Mouse (Mus musculus): ENCODE data around the gene Chka. TPM values are rescaled to one million over a fixed set of nuclear protein-coding genes. Genes with fewer than 3 reads are reported as not detected.

Gene Chka
- 1 to 10 TPM; 1.6 to 4.9 (median 4.3) TPM for polyA plus RNA-seq (2017; shearing (Covaris generic))

GRCm38 (mm10) chr19:3851502-3851962 is at the start of gene Chka:
Gene Chka (plus strand): TSS chr19:3851773.
- peak; percentile 95 for ATAC-seq

GRCm38 (mm10) chr19:3805526-3805925 is 46.0 kb upstream of the Chka start:
- ATAC-seq = peak; percentile 75

GRCm38 (mm10) chr19:3810536-3811233 is 40.9 kb upstream of the Chka start:
- no peak for ATAC-seq

- ATAC-seq = no peak
Measured at GRCm38 (mm10) chr19:3814461-3814860, 37.1 kb upstream of the Chka start.

GRCm38 (mm10) chr19:3815824-3816223 is 35.7 kb upstream of the Chka start:
- no peak for ATAC-seq

GRCm38 (mm10) chr19:3819080-3819479 is 32.5 kb upstream of the Chka start:
- no peak for ATAC-seq

GRCm38 (mm10) chr19:3819899-3820444 is 31.6 kb upstream of the Chka start:
- ATAC-seq = no peak

GRCm38 (mm10) chr19:3825044-3825443 is 26.5 kb upstream of the Chka start:
- ATAC-seq = no peak

- no peak for ATAC-seq
Measured at GRCm38 (mm10) chr19:3829863-3830262, 21.7 kb upstream of the Chka start.

- ATAC-seq = no peak
Measured at GRCm38 (mm10) chr19:3831716-3832115, 19.9 kb upstream of the Chka start.

- ATAC-seq = no peak
Measured at GRCm38 (mm10) chr19:3832851-3833353, 18.7 kb upstream of the Chka start.

GRCm38 (mm10) chr19:3834301-3834700 is 17.3 kb upstream of the Chka start:
- ATAC-seq = no peak

GRCm38 (mm10) chr19:3836791-3837190 is 14.8 kb upstream of the Chka start:
- no peak for ATAC-seq

- no peak for ATAC-seq
Measured at GRCm38 (mm10) chr19:3838931-3839330, 12.6 kb upstream of the Chka start.

GRCm38 (mm10) chr19:3839686-3840085 is 11.9 kb upstream of the Chka start:
- no peak for ATAC-seq

GRCm38 (mm10) chr19:3840214-3840651 is 11.3 kb upstream of the Chka start:
- no peak for ATAC-seq

- no peak for ATAC-seq
Measured at GRCm38 (mm10) chr19:3840685-3841084, 10.9 kb upstream of the Chka start.

- no peak for ATAC-seq
Measured at GRCm38 (mm10) chr19:3842359-3843148, 9.0 kb upstream of the Chka start.

GRCm38 (mm10) chr19:3843629-3844028 is 7.9 kb upstream of the Chka start:
- no peak for ATAC-seq

- ATAC-seq = no peak
Measured at GRCm38 (mm10) chr19:3844836-3845235, 6.7 kb upstream of the Chka start.

GRCm38 (mm10) chr19:3845339-3845738 is 6.2 kb upstream of the Chka start:
- no peak for ATAC-seq

GRCm38 (mm10) chr19:3845803-3846406 is 5.7 kb upstream of the Chka start:
- ATAC-seq = no peak
